Mouse (Mus musculus) neural tube, embryonic 12.5 days (tissue): ENCODE results near the gene Calm3. TPM values are rescaled to one million over a fixed set of nuclear protein-coding genes. Genes with fewer than 3 reads are reported as not detected.

Experiments
- ATAC-seq: fragments of 200-750 bp; cut with Nextera tagmentation; 2 replicates; pipeline ENCODE4 v1.8.0; 2017; ENCODE audit warnings: low read depth, mild to moderate bottlenecking, moderate TSS enrichment, moderate library complexity; ENCODE audit not compliant: low FRiP score
- H3K27ac ChIP-seq: fragments of 300-500 bp; sonication (generic); 2 replicates; pipeline ENCODE4 v1.5.1; 2016
- H3K27me3 ChIP-seq: fragments of 300-500 bp; sonication (generic); replicated peaks from 2 replicates; pipeline ENCODE4 v1.6.1; 2016; ENCODE audit warnings: mild to moderate bottlenecking
- H3K36me3 ChIP-seq: fragments of 300-500 bp; sonication (generic); 2 replicates; pipeline ENCODE4 v1.6.1; 2016; ENCODE audit warnings: mild to moderate bottlenecking
- H3K4me1 ChIP-seq: fragments of 300-500 bp; sonication (generic); 2 replicates; pipeline ENCODE4 v1.6.1; 2016
- H3K4me2 ChIP-seq: fragments of 300-500 bp; sonication (generic); replicated peaks from 2 replicates; pipeline ENCODE4 v1.6.1; 2016; ENCODE audit warnings: mild to moderate bottlenecking
- H3K4me3 ChIP-seq: fragments of 300-500 bp; sonication (generic); 2 replicates; pipeline ENCODE4 v1.5.1; 2016
- H3K9ac ChIP-seq: fragments of 300-500 bp; sonication (generic); 2 replicates; pipeline ENCODE4 v1.6.1; 2016; ENCODE audit warnings: mild to moderate bottlenecking
- H3K9me3 ChIP-seq: fragments of 300-500 bp; sonication (generic); 2 replicates; pipeline ENCODE4 v1.6.1; 2016; ENCODE audit warnings: mild to moderate bottlenecking
- WGBS: fragments of 180-500 bp; shearing (Covaris S2); methylation state at CpG from one replicate; pipeline ENCODE4 v1.1.7; 2016; 5-methylcytosine and 5-hydroxymethylcytosine counted together
- polyA plus RNA-seq: library from polyadenylated mRNA; unstranded; fragments of >200 nt; fragmentation: Nextera tagmentation; extraction: Ambion mirVana; gene quantifications from 2 replicates; pipeline ENCODE4 v1.2.1, GENCODE M21; 2016

Gene Calm3
- polyA plus RNA-seq, 1 experiment from 2014 or later: 213 TPM

DNA sequence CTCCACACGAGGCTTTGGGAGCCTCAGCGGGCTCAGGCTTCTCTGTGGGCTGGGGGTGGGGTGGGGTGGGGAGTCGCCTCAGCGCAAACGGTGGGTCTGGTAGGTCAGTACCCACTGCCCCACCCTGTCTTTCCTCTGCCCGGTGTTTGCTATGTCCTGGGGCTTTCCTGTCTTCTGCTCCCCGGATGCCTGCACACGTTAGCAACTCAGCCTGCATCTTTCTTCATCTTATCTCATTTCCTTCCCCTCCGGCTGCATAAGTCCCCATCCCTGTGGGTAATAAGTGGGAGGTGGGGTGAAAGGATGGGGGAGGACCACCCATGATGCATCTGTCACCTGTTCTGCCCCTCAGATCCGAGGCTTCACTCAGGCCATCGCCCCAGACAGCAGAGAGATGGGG, 15.5 kb downstream of the Calm3 start:
- no peak for ATAC-seq
- no peaks in the 10 kb centered on the region for H3K27me3 ChIP-seq
- WGBS: 57% methylated on average over 11 of the region's 11 CpGs
- H3K4me1 ChIP-seq: peaks cover 15% of the 10 kb centered on the region
- no peak overlapping the region for H3K4me3 ChIP-seq
- H3K27ac ChIP-seq: no peak overlapping the region
- no peaks in the 10 kb centered on the region for H3K36me3 ChIP-seq
- H3K4me2 ChIP-seq: 0 out of 2 replicates have a peak overlapping the region, but pooled peaks have one; percentile 14
- no peaks in the 10 kb centered on the region for H3K9me3 ChIP-seq
- no peak overlapping the region for H3K9ac ChIP-seq

DNA sequence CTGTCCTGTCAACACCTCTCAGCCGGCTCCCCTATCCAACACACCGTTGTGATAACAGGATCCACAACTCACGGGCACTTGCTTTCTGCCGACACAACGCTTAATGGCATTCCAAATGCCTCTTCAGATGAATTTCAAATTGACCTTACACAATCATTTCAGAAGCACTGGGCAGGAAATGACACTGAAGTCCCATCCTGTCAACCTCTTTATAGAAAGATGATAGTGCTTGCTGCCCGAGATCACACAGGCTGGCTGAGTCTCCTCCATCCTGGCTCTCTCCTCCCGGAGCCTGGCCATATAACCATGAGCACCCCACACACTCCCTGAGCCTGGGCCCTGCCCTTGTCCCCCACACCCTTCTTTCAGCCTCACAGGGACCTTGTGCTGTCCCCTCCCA, 16.1 kb downstream of the Calm3 start:
- Histone ChIP-seq H3K4me3 (no peak overlapping the region), H3K4me1 (peaks cover 15% of the 10 kb centered on the region), H3K9me3 (no peaks in the 10 kb centered on the region), H3K27ac (no peak overlapping the region), H3K36me3 (no peaks in the 10 kb centered on the region), H3K27me3 (no peaks in the 10 kb centered on the region), H3K9ac (no peak overlapping the region), H3K4me2 (0 out of 2 replicates have a peak overlapping the region, but pooled peaks have one; percentile 14)
- ATAC-seq: no peak
- 82% methylated on average over 7 of the region's 7 CpGs for WGBS

DNA sequence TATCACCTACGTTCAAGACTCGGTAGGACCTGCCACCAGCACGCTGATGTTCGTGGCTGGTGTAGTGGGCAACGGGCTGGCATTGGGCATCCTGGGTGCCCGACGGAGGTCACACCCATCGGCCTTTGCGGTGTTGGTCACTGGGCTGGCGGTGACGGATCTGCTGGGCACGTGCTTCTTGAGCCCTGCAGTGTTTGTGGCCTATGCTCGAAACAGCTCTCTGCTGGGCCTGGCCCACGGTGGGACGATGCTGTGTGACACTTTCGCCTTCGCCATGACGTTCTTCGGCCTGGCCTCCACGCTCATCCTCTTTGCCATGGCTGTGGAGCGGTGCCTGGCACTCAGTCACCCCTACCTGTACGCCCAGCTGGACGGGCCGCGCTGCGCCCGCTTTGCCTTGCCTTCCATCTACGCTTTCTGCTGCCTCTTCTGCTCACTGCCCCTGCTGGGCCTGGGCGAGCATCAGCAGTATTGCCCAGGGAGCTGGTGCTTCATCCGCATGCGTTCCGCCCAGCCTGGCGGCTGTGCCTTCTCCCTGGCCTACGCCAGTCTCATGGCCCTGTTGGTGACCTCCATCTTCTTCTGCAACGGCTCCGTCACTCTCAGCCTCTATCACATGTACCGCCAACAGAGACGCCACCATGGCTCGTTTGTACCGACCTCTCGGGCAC, 16.9 kb downstream of the Calm3 start:
- Histone ChIP-seq H3K27me3 (no peaks in the 10 kb centered on the region), H3K27ac (no peak overlapping the region), H3K4me2 (no peak overlapping the region), H3K9ac (no peak overlapping the region), H3K36me3 (no peaks in the 10 kb centered on the region), H3K4me1 (peaks cover 16% of the 10 kb centered on the region), H3K9me3 (no peaks in the 10 kb centered on the region), H3K4me3 (no peak overlapping the region)
- 94% methylated on average over 41 of the region's 41 CpGs for WGBS
- no peak for ATAC-seq

DNA sequence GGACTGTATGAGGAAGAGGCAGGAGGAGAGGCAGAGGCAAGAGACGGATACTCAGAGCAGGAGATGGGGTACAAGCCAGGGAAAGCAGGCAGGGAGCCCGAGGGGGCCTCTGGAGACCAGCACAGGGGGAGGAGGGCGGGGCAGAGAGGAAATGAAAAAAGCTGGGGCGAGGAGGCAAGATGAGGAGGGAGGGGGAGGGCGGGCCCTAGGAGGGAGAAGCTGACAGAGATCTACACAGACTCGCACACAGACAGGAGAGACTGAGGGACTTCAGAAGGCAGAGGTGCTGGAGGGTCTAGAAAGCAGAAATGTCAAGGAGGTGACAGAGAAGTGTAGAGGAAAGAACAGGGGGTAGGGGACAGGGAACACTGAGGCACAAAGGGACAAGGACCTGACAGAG, 17.6 kb downstream of the Calm3 start, which contains the start of gene Ptgir:
TSS of gene Ptgir (plus strand) at position 210 of the 400 bp plus-strand sequence.
- no peak within 1 kb of the TSS for H3K9ac ChIP-seq

DNA sequence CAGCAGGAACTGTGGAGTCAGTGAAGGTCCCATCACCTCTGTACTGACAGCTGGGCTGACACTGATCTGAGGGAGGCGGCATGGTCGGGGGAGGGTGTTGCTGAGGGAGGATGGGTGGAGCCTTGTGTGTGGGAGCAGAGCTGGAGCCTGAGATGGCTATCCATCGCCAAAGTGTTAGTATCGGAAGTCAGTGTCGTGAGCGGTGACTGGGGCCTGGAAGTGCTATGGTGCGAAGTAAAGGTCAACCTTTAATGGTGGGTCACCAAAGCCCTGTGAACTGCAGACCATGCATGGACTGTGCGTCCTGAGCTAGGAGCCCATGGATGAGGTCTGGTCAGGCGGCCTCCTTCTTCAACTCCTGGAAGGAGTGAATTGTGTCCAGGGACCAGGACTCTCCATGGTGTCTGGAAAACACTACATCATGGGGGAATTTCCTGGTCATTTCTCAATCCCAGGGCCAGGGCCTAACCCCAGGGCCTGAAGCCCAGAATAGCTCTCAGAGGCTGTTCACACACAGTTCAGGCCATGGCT, 18.4 kb downstream of the Calm3 start:
- Histone ChIP-seq H3K9me3 (no peaks in the 10 kb centered on the region), H3K4me3 (no peak overlapping the region), H3K27me3 (0 out of 2 replicates have a peak, but pooled peaks cover 3% of the 10 kb centered on the region), H3K36me3 (no peaks in the 10 kb centered on the region), H3K4me2 (no peak overlapping the region), H3K27ac (no peak overlapping the region), H3K4me1 (peaks cover 23% of the 10 kb centered on the region), H3K9ac (no peak overlapping the region)
- no peak for ATAC-seq
- 55% methylated on average over 9 of the region's 9 CpGs for WGBS

More for the DNA sequence above, 17.6 kb downstream of the Calm3 start, which contains the start of gene Ptgir:
- H3K27ac ChIP-seq: no peak within 1 kb of the TSS
- H3K27me3 ChIP-seq: 0 out of 2 replicates have a peak, but pooled peaks cover 1% of the 10 kb centered on the region
- no peak within 1 kb of the TSS for H3K4me2 ChIP-seq
- H3K9me3 ChIP-seq: no peaks in the 10 kb centered on the region
- 10% methylated on average over 6 of the region's 6 CpGs for WGBS
- H3K36me3 ChIP-seq: no peaks in the 10 kb centered on the region
- H3K4me1 ChIP-seq: peaks cover 20% of the 10 kb centered on the region
- H3K4me3 ChIP-seq: no peak within 1 kb of the TSS
- no peak for ATAC-seq

DNA sequence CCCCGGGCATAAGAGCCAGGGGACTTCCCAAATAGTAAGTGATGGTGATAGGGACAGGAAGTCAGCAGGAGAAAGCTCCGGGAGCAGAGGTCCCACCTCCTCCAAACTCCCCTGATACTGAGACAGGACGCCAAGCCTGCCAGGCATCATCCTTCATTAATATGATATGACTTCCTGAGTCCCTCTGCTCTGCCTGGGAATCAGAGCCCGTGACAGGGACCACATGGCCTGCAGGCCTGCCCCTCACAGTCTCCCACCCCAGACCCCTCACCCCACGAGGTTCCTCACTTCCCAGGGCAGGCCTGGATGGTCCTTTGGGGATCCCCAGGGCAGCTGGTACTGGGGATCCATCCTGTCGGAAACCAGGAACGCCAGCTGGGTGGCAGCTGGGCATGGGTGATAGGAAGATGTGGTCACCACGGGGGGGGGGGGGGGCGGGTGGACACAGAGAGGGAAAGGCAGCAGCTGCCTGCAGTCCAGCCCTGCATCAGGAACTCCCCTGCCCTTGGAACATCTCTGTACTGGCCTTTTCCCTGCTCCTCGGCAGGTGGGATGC, 19.7 kb downstream of the Calm3 start:
- H3K27ac ChIP-seq: no peak overlapping the region
- H3K9me3 ChIP-seq: no peaks in the 10 kb centered on the region
- H3K27me3 ChIP-seq: 0 out of 2 replicates have a peak, but pooled peaks cover 3% of the 10 kb centered on the region
- no peaks in the 10 kb centered on the region for H3K36me3 ChIP-seq
- WGBS: 57% methylated on average over 9 of the region's 10 CpGs
- H3K4me2 ChIP-seq: no peak overlapping the region
- no peak for ATAC-seq
- no peak overlapping the region for H3K4me3 ChIP-seq
- peaks cover 26% of the 10 kb centered on the region for H3K4me1 ChIP-seq
- no peak overlapping the region for H3K9ac ChIP-seq

DNA sequence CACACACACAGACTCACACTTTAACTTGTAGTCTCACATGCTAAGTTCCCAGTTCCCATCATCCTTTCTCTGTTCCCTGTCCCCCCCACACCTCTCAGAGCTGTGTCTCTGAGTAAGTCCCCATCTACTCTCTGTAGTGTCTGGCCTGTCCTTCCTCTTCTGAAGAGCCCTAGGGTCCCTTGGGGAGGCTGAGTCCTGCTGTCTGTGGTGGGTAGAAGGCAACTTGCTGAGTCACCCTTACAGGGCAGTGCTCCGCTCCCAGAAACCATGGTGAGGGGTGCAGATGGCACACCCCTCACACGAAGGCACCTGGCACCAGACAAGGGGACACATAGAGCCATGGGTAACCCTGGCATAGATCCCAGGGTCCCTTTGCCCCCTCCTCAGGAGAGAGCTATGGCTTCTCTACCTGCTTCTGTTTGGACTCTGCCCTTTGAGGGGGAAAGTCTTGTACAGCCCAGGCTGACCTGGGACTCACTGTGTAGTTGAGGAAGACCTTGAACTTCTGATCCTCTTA, 20.4 kb downstream of the Calm3 start:
- Histone ChIP-seq H3K27me3 (0 out of 2 replicates have a peak, but pooled peaks cover 3% of the 10 kb centered on the region), H3K27ac (no peak overlapping the region), H3K9me3 (no peaks in the 10 kb centered on the region), H3K4me3 (no peak overlapping the region), H3K4me2 (no peak overlapping the region), H3K36me3 (no peaks in the 10 kb centered on the region), H3K9ac (no peak overlapping the region), H3K4me1 (peaks cover 26% of the 10 kb centered on the region)
- 85% methylated on average over 2 of the region's 2 CpGs for WGBS
- no peak for ATAC-seq

DNA sequence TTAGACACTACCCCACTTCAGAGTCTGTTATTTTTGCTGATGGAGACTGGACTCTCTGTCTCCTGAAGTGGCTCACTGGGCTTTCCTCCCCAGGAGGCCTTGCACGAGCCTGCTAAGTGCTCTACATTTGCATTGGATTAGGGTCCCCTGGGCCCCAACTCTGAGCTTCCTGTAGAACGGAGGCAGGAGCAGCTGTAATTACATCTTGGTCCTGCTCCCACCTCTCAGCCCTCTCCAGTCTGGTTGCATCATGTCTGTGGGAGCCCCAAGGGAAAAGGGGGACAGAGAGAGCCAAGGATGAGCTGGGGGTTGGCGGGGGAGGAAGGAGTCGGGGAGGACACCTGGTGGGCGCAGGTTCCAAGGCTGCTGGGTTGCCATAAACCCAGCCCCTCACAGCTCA, 23.4 kb downstream of the Calm3 start:
- Histone ChIP-seq H3K4me1 (peaks cover 13% of the 10 kb centered on the region), H3K9ac (no peak overlapping the region), H3K27me3 (0 out of 2 replicates have a peak, but pooled peaks cover 3% of the 10 kb centered on the region), H3K36me3 (no peaks in the 10 kb centered on the region), H3K4me3 (no peak overlapping the region), H3K27ac (no peak overlapping the region), H3K4me2 (no peak overlapping the region), H3K9me3 (no peaks in the 10 kb centered on the region)
- 15% methylated on average over 5 of the region's 5 CpGs for WGBS
- ATAC-seq: no peak

DNA sequence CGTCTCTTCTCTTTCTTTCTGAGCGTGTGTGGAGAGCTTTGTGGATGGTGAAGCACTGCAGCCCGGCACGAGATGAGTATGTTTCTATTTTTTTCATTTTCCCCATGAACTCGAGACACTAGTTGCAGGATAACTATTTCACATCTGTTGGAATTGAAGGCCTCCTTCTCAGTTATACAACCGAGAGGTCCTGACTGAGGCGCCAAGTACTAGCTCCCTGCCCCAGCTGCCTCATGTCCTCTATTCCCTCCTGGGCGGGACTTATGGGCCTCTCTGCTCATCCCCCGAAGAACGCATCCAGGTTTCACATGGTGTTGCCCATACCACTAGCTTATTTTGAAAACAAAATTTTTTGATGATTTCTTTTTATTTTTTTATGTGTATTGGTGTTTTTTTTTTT, 28.4 kb downstream of the Calm3 start:
- Histone ChIP-seq H3K27me3 (peaks cover 32% of the 10 kb centered on the region), H3K9me3 (no peaks in the 10 kb centered on the region), H3K9ac (no peak overlapping the region), H3K4me3 (no peak overlapping the region), H3K36me3 (no peaks in the 10 kb centered on the region), H3K27ac (no peak overlapping the region), H3K4me2 (peak overlapping the region; percentile 59), H3K4me1 (peaks cover 39% of the 10 kb centered on the region)
- ATAC-seq: no peak
- 26% methylated on average over 10 of the region's 10 CpGs for WGBS

DNA sequence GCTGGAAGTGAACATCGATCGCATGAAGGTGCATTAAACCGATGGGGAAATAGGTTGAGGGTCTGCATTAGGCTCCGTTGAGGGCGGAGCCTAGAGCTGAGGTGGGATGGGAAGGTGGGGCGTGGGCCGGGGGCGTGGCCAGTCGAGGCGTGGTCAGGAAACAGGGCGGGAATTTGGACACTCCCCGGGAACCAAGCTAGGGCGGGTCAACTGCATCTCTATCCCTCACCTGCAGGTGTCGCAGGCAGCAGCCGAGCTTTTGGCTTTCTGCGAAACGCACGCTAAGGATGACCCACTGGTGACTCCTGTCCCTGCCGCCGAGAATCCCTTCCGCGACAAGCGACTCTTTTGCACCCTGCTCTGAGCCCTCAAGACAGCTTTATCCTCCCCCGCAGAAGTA, 28.9 kb downstream of the Calm3 start:
- Histone ChIP-seq H3K36me3 (no peaks in the 10 kb centered on the region), H3K9ac (peak overlapping the region; percentile 33; the same call in 1 of the 2 replicates), H3K27me3 (peaks cover 32% of the 10 kb centered on the region), H3K4me1 (peaks cover 37% of the 10 kb centered on the region), H3K4me2 (peak overlapping the region; percentile 59), H3K4me3 (peak overlapping the region; percentile 15; the same call in 1 of the 2 replicates), H3K9me3 (no peaks in the 10 kb centered on the region), H3K27ac (no peak overlapping the region)
- ATAC-seq: peak; percentile 32
- WGBS: under 1% methylated on average over 24 of the region's 24 CpGs

DNA sequence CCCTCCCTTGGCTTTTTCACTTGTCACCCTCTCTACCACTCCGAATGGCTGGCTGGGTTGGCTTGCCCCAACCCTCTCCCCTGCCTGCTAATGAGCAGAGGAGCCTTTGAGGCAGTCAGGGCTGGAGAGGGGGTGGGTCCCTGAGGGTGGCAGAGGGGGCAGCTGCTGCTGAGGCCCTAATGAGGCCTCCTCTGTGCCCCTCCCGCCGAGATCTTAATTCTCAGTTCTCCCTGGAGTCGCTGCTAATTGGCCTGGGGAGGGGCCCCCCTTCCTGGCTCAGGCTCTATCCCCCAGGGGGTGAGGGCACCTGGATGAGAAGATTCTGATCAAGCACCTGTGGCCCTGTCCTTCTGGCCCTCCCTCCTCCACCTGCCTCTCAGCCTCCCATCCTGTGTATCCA, 29.6 kb downstream of the Calm3 start:
- peak; percentile 28 for ATAC-seq
- WGBS: 2% methylated on average over 4 of the region's 4 CpGs
- H3K4me2 ChIP-seq: peak overlapping the region; percentile 59
- peaks cover 37% of the 10 kb centered on the region for H3K4me1 ChIP-seq
- peak overlapping the region; percentile 1; the same call in 1 of the 2 replicates for H3K9ac ChIP-seq
- H3K27me3 ChIP-seq: peaks cover 32% of the 10 kb centered on the region
- H3K36me3 ChIP-seq: no peaks in the 10 kb centered on the region
- H3K4me3 ChIP-seq: no peak overlapping the region
- H3K27ac ChIP-seq: no peak overlapping the region
- no peaks in the 10 kb centered on the region for H3K9me3 ChIP-seq

DNA sequence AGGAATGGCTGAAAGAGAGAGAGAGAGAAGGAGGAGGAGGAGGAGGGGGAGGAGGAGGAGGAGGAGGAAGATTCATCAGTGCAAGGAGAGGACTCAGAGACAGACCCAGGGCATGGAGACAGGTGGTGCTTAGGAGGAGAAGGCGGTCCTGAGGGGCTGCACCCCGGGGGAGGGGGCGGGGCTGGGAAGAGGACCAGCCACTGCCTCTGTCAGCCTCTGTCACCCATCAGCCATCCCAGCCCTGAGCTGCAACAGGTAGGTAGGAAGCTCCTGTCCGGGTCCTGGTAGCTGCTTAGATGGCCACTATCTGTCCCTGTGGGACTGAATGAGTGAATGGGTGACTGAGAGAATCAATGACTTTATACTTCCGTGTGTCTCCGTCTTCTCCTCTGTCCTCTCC, 30.3 kb downstream of the Calm3 start:
- Histone ChIP-seq H3K9ac (peak overlapping the region; percentile 1; the same call in 1 of the 2 replicates), H3K27ac (no peak overlapping the region), H3K36me3 (no peaks in the 10 kb centered on the region), H3K4me1 (peaks cover 37% of the 10 kb centered on the region), H3K4me3 (no peak overlapping the region), H3K9me3 (no peaks in the 10 kb centered on the region), H3K4me2 (peak overlapping the region; percentile 59; the same call in 1 of the 2 replicates), H3K27me3 (peaks cover 34% of the 10 kb centered on the region)
- 6% methylated on average over 6 of the region's 6 CpGs for WGBS
- no peak for ATAC-seq
